Mouse (Mus musculus): ENCODE measurements around the gene Fam184a.

GRCm38 (mm10) chr10:53746039-53746438 is 4.9 kb downstream of the Fam184a start:
- TF ChIP-seq FOSL1 (IDR thresholded peaks at IDR 0.05; ENCODE audit: insufficient read depth, low read length, poor library complexity, severe bottlenecking) (no peak), USF1 (IDR thresholded peaks at IDR 0.05; ENCODE audit: low read depth) (no peak)

All from C2C12 (cell line).